Mouse (Mus musculus) forebrain, embryonic 10.5 days (tissue): ENCODE data around the gene Mfap2. TPM values are rescaled to one million over a fixed set of nuclear protein-coding genes. Genes with fewer than 3 reads are reported as not detected.

Source experiments
- polyA plus RNA-seq: library from polyadenylated mRNA; unstranded; fragments of >200 nt; fragmentation: Nextera tagmentation; extraction: Ambion mirVana; gene quantifications from 2 replicates; pipeline ENCODE4 v1.2.1, GENCODE M21; 2016

Gene Mfap2
- polyA plus RNA-seq, 1 experiment from 2014 or later, result 265 TPM

Other genes starting within 250 kb of the Mfap2 start
- 1.4 and 1.5 TPM in 2 replicates for gene Padi4, start 236.2 kb upstream of the Mfap2 start, polyA plus RNA-seq
- gene Padi3, start 199.8 kb upstream of the Mfap2 start, polyA plus RNA-seq, result 0.16 and 0.23 TPM in 2 replicates
- gene Padi1, start 164.6 kb upstream of the Mfap2 start, polyA plus RNA-seq, result 0.06 and 0.10 TPM in 2 replicates
- 0.30 and 0.66 TPM in 2 replicates for gene Padi2, start 104.1 kb upstream of the Mfap2 start, polyA plus RNA-seq
- gene Sdhb, start 49.2 kb upstream of the Mfap2 start, polyA plus RNA-seq, result 411 and 415 TPM in 2 replicates
- 39.9 and 40.6 TPM in 2 replicates for gene Atp13a2, start 23.5 kb upstream of the Mfap2 start, polyA plus RNA-seq
- gene Crocc, start 50.1 kb downstream of the Mfap2 start, polyA plus RNA-seq, result 10.0 and 10.9 TPM in 2 replicates
- 54.1 and 54.7 TPM in 2 replicates for gene Necap2, start 67.9 kb downstream of the Mfap2 start, polyA plus RNA-seq
- gene Spata21, start 77.9 kb downstream of the Mfap2 start, polyA plus RNA-seq, result 0.15 and 0.17 TPM in 2 replicates
- 38.2 and 45.2 TPM in 2 replicates for gene Szrd1, start 129.4 kb downstream of the Mfap2 start, polyA plus RNA-seq
- gene Fbxo42, start 137.5 kb downstream of the Mfap2 start, polyA plus RNA-seq, result 27.0 and 29.6 TPM in 2 replicates
- gene Rsg1, start 203.5 kb downstream of the Mfap2 start, polyA plus RNA-seq, result 7.3 and 7.8 TPM in 2 replicates
- gene Arhgef19, start 229.1 kb downstream of the Mfap2 start, polyA plus RNA-seq, result 1.3 and 2.2 TPM in 2 replicates